Mouse (Mus musculus): Measurements from ENCODE around the gene Efhc2. TPM values are rescaled to one million over a fixed set of nuclear protein-coding genes. Genes with fewer than 3 reads are reported as not detected.

The Efhc2 gene
- total and polyA plus RNA-seq, 3 experiments, result not detected

GRCm38 (mm10) chrX:17225141-17225540, 94.0 kb downstream of the Efhc2 start:
- H3K27ac ChIP-seq (ENCODE audit: control insufficient read depth, low read depth, low read length), result no peak overlapping the region
- H3K4me1 ChIP-seq (ENCODE audit: control insufficient read depth in 1 of 2, insufficient read depth in 2 of 2, low read length in 2 of 2), result no peaks in the 10 kb centered on the region
- no peak for TF ChIP-seq JUND (IDR thresholded peaks at IDR 0.05; ENCODE audit: low read depth, low read length)
- no peak for TF ChIP-seq EP300 (IDR thresholded peaks at IDR 0.05; ENCODE audit: low read depth in 1 of 2, low read length in 2 of 2)
- no peaks in the 10 kb centered on the region for H3K79me2 ChIP-seq (ENCODE audit: control insufficient read depth, insufficient read depth, low read length, poor library complexity)
- no peak overlapping the region for H3K9ac ChIP-seq (ENCODE audit: control insufficient read depth, low read depth, low read length, poor library complexity, severe bottlenecking)
- no peaks in the 10 kb centered on the region for H3K36me3 ChIP-seq (ENCODE audit: control insufficient read depth in 1 of 2, insufficient read depth in 2 of 2, low read length in 2 of 2)
- H3K4me3 ChIP-seq (ENCODE audit: control insufficient read depth in 1 of 2, insufficient read depth in 1 of 2, low read depth in 2 of 2, low read length in 2 of 2), result no peak overlapping the region
- no peaks in the 10 kb centered on the region for H3K27me3 ChIP-seq (ENCODE audit: control insufficient read depth in 1 of 2, insufficient read depth in 2 of 2, low read length in 2 of 2)
- no peak for DNase-seq (ENCODE audit: low read depth, low spot score)
- no peaks in the 10 kb centered on the region for H3K9me3 ChIP-seq (replicated peaks; ENCODE audit: insufficient read depth, low read length)

GRCm38 (mm10) chrX:17217451-17217850, 101.7 kb downstream of the Efhc2 start:
- TF ChIP-seq POLR2A (IDR thresholded peaks at IDR 0.05; ENCODE audit: control insufficient read depth in 1 of 2, insufficient read depth in 1 of 2, low read depth in 1 of 2, low read length in 2 of 2, poor library complexity in 1 of 2) (no peak), ZC3H11A (IDR thresholded peaks at IDR 0.05; ENCODE audit: low read depth, low read length) (no peak), ZNF384 (IDR thresholded peaks at IDR 0.05; ENCODE audit: low read depth, low read length) (no peak), CHD1 (IDR thresholded peaks at IDR 0.05; ENCODE audit: low read depth, low read length) (no peak), EP300 (IDR thresholded peaks at IDR 0.05; ENCODE audit: low read depth in 1 of 2, low read length in 2 of 2) (no peak), TBP (IDR thresholded peaks at IDR 0.05; ENCODE audit: low read depth, low read length) (no peak), UBTF (IDR thresholded peaks at IDR 0.05; ENCODE audit: borderline replicate concordance, insufficient read depth, low read depth, low read length) (no peak), SIN3A (IDR thresholded peaks at IDR 0.05; ENCODE audit: low read length) (no peak), MYB (IDR thresholded peaks at IDR 0.05; ENCODE audit: low read depth, low read length) (no peak), POLR2AphosphoS5 (IDR thresholded peaks at IDR 0.05; ENCODE audit: borderline replicate concordance, low read depth, low read length) (no peak), GABPA (IDR thresholded peaks at IDR 0.05; ENCODE audit: low read depth, low read length) (no peak), CHD2 (IDR thresholded peaks at IDR 0.05; ENCODE audit: low read length) (no peak), ZMIZ1 (IDR thresholded peaks at IDR 0.05; ENCODE audit: low read depth, low read length) (no peak), USF2 (IDR thresholded peaks at IDR 0.05; ENCODE audit: borderline replicate concordance in 1 of 2, insufficient read depth in 1 of 2, low read depth in 1 of 2, low read length in 2 of 2) (no peak), JUND (IDR thresholded peaks at IDR 0.05; ENCODE audit: low read depth, low read length) (no peak)
- H3K4me1 ChIP-seq (ENCODE audit: control insufficient read depth in 1 of 2, insufficient read depth in 2 of 2, low read length in 2 of 2), result no peaks in the 10 kb centered on the region
- H3K4me3 ChIP-seq (ENCODE audit: control insufficient read depth in 1 of 2, insufficient read depth in 1 of 2, low read depth in 2 of 2, low read length in 2 of 2), result no peak overlapping the region
- H3K9ac ChIP-seq (ENCODE audit: control insufficient read depth, low read depth, low read length, poor library complexity, severe bottlenecking), result no peak overlapping the region
- no peaks in the 10 kb centered on the region for H3K79me2 ChIP-seq (ENCODE audit: control insufficient read depth, insufficient read depth, low read length, poor library complexity)
- H3K27ac ChIP-seq (ENCODE audit: control insufficient read depth, low read depth, low read length), result no peak overlapping the region
- DNase-seq (ENCODE audit: low read depth, low spot score), result no peak
- no peaks in the 10 kb centered on the region for H3K9me3 ChIP-seq (replicated peaks; ENCODE audit: insufficient read depth, low read length)
- no peaks in the 10 kb centered on the region for H3K27me3 ChIP-seq (ENCODE audit: control insufficient read depth in 1 of 2, insufficient read depth in 2 of 2, low read length in 2 of 2)
- no peaks in the 10 kb centered on the region for H3K36me3 ChIP-seq (ENCODE audit: control insufficient read depth in 1 of 2, insufficient read depth in 2 of 2, low read length in 2 of 2)

- no peak for DNase-seq (ENCODE audit: low read depth, low spot score)
- H3K36me3 ChIP-seq (ENCODE audit: control insufficient read depth in 1 of 2, insufficient read depth in 2 of 2, low read length in 2 of 2), result no peaks in the 10 kb centered on the region
- H3K4me3 ChIP-seq (ENCODE audit: control insufficient read depth in 1 of 2, insufficient read depth in 1 of 2, low read depth in 2 of 2, low read length in 2 of 2), result no peak overlapping the region
- no peaks in the 10 kb centered on the region for H3K27me3 ChIP-seq (ENCODE audit: control insufficient read depth in 1 of 2, insufficient read depth in 2 of 2, low read length in 2 of 2)
- H3K79me2 ChIP-seq (ENCODE audit: control insufficient read depth, insufficient read depth, low read length, poor library complexity), result no peaks in the 10 kb centered on the region
- H3K9ac ChIP-seq (ENCODE audit: control insufficient read depth, low read depth, low read length, poor library complexity, severe bottlenecking), result no peak overlapping the region
- no peaks in the 10 kb centered on the region for H3K9me3 ChIP-seq (replicated peaks; ENCODE audit: insufficient read depth, low read length)
- TF ChIP-seq RCOR1 (IDR thresholded peaks at IDR 0.05; ENCODE audit: low read depth, low read length), result no peak
- H3K4me1 ChIP-seq (ENCODE audit: control insufficient read depth in 1 of 2, insufficient read depth in 2 of 2, low read length in 2 of 2), result no peaks in the 10 kb centered on the region
- no peak overlapping the region for H3K27ac ChIP-seq (ENCODE audit: control insufficient read depth, low read depth, low read length)
Measured at GRCm38 (mm10) chrX:17213515-17213914, 105.7 kb downstream of the Efhc2 start.

All from MEL (cell line).